Mouse (Mus musculus) macrophage (primary cell): Measurements from ENCODE around the gene Lce3c. TPM values are rescaled to one million over a fixed set of nuclear protein-coding genes. Genes with fewer than 3 reads are reported as not detected.

Experiments used
- polyA plus RNA-seq: library from polyadenylated mRNA; stranded (reverse); fragments of 250-400 nt; gene quantifications from 3 replicates; pipeline ENCODE4 v1.2.4, GENCODE M21; 2018; ENCODE audit warnings: inconsistent platforms

Lce3c gene
- polyA plus RNA-seq, 1 experiment from 2014 or later = not detected

Other genes with a start within 250 kb of the Lce3c start
- not detected in 3 replicates for gene Lce1e, start 235.4 kb upstream of the Lce3c start, polyA plus RNA-seq
- not detected in 3 replicates for gene Lce1f, start 224.1 kb upstream of the Lce3c start, polyA plus RNA-seq
- gene Gm38119, start 205.4 kb upstream of the Lce3c start, polyA plus RNA-seq = not detected in 3 replicates
- not detected in 3 replicates for gene Lce1g, start 192.1 kb upstream of the Lce3c start, polyA plus RNA-seq
- gene Lce1h, start 179.4 kb upstream of the Lce3c start, polyA plus RNA-seq = not detected in 3 replicates
- gene Lce1i, start 165.6 kb upstream of the Lce3c start, polyA plus RNA-seq = not detected in 3 replicates
- gene Lce1j, start 154.0 kb upstream of the Lce3c start, polyA plus RNA-seq = not detected in 3 replicates
- gene Lce1k, start 136.6 kb upstream of the Lce3c start, polyA plus RNA-seq = not detected in 3 replicates
- not detected in 3 replicates for gene Kprp, start 117.2 kb upstream of the Lce3c start, polyA plus RNA-seq
- not detected in 3 replicates for gene Lce1l, start 93.2 kb upstream of the Lce3c start, polyA plus RNA-seq
- not detected in 3 replicates for gene 2310050C09Rik, start 74.3 kb upstream of the Lce3c start, polyA plus RNA-seq
- not detected in 3 replicates for gene Lce3a, start 18.3 kb upstream of the Lce3c start, polyA plus RNA-seq
- gene Lce3b, start 11.5 kb upstream of the Lce3c start, polyA plus RNA-seq = not detected in 3 replicates
- not detected in 3 replicates for gene Lce3d, start 12.9 kb downstream of the Lce3c start, polyA plus RNA-seq
- gene Lce3e, start 22.6 kb downstream of the Lce3c start, polyA plus RNA-seq = not detected in 3 replicates
- gene Lce3f, start 47.7 kb downstream of the Lce3c start, polyA plus RNA-seq = not detected in 3 replicates
- not detected in 3 replicates for gene Crct1, start 71.2 kb downstream of the Lce3c start, polyA plus RNA-seq
- not detected in 3 replicates for gene Lce1m, start 74.6 kb downstream of the Lce3c start, polyA plus RNA-seq
- gene Gm4858, start 124.3 kb downstream of the Lce3c start, polyA plus RNA-seq = not detected in 3 replicates
- gene Crnn, start 200.3 kb downstream of the Lce3c start, polyA plus RNA-seq = not detected in 3 replicates